Mouse (Mus musculus): ENCODE data around the gene Slc25a47.

GRCm38 (mm10) chr12:108856186-108856585 is 20.3 kb downstream of the Slc25a47 start:
- TF ChIP-seq POLR2A (IDR thresholded peaks at IDR 0.05; ENCODE audit: control insufficient read depth, extremely low read depth, insufficient read depth, low read length, poor library complexity) (no peak), CTCF (IDR thresholded peaks at IDR 0.05; ENCODE audit: borderline replicate concordance, control insufficient read depth, extremely low read depth, insufficient read depth, low read length, poor library complexity) (no peak)

Data from thymus, adult 2 months (tissue).